Mouse (Mus musculus): ENCODE results near the gene Wfdc12. TPM values are rescaled to one million over a fixed set of nuclear protein-coding genes. Genes with fewer than 3 reads are reported as not detected.

Gene Wfdc12
- polyA plus RNA-seq, 1 experiment from 2014 or later: not detected

DNA sequence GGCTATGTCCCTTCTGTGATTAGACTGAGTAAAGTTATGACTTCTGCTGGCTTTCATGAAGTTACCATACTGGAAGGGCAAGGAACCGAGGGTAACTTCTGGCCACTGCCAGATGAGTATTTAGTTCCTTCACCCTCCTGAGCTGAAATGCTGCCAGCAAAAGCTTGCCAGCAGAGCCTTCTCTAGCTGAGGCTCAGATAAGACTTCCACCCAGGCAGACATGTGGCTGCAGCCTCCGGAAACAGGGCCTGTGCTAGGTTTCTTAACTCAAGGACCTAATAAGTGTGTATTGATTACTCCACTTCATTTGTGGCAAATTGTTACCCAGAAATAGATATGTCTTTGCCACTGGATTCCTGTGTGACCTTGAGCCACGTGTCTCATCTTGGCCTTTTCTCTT is 17.0 kb downstream of the Wfdc12 start:
- Histone ChIP-seq H3K27me3 (peaks cover 45% of the 10 kb centered on the region), H3K4me2 (replicated peaks) (no peak overlapping the region), H3K27ac (replicated peaks) (no peak overlapping the region), H3K9ac (replicated peaks) (no peak overlapping the region), H3K4me3 (no peak overlapping the region), H3K9me3 (no peaks in the 10 kb centered on the region), H3K4me1 (peaks cover 14% of the 10 kb centered on the region), H3K36me3 (no peaks in the 10 kb centered on the region)
- no peak for ATAC-seq (replicated peaks)
- 66% methylated on average over 3 of the region's 3 CpGs for WGBS

GRCm38 (mm10) chr2:164170902-164171301 is 19.5 kb downstream of the Wfdc12 start, which contains the start of gene Kcns1:
TSS of gene Kcns1 (minus strand) at chr2:164171113.
- no peaks in the 10 kb centered on the region for H3K9me3 ChIP-seq
- ATAC-seq (replicated peaks): no peak
- H3K4me2 ChIP-seq (replicated peaks): peak within 1 kb of the TSS; percentile 51
- peaks cover 70% of the 10 kb centered on the region for H3K27me3 ChIP-seq
- H3K4me3 ChIP-seq: peak within 1 kb of the TSS; percentile 34
- no peaks in the 10 kb centered on the region for H3K36me3 ChIP-seq
- no peak within 1 kb of the TSS for H3K27ac ChIP-seq (replicated peaks)
- peak within 1 kb of the TSS; percentile 21 for H3K9ac ChIP-seq (replicated peaks)
- under 1% methylated on average over 27 of the region's 29 CpGs for WGBS
- H3K4me1 ChIP-seq: peaks cover 23% of the 10 kb centered on the region

DNA sequence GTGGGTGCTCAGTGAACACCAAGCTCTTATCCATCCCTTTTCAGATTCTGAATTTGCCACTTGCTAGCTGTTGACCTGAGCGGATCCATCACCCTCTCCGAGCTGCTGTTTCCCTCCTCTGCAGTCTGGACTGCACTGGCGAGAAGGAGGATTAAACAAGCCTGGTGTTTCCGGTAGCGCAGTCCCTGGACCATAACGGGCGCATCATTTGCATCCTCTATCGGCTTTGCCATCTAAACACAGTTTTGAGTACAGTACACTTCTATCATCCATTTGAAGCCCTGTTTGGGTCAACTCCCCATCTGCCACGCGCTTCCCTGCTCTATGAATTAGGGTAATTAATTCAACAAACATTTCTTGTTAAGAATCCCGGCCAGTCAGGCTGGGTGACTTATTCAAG is 20.1 kb downstream of the Wfdc12 start:
- H3K27me3 ChIP-seq: peaks cover 72% of the 10 kb centered on the region
- H3K36me3 ChIP-seq: no peaks in the 10 kb centered on the region
- H3K4me1 ChIP-seq: peaks cover 23% of the 10 kb centered on the region
- no peak for ATAC-seq (replicated peaks)
- WGBS: 3% methylated on average over 11 of the region's 11 CpGs
- no peak overlapping the region for H3K9ac ChIP-seq (replicated peaks)
- no peak overlapping the region for H3K4me3 ChIP-seq
- no peak overlapping the region for H3K27ac ChIP-seq (replicated peaks)
- H3K9me3 ChIP-seq: no peaks in the 10 kb centered on the region
- H3K4me2 ChIP-seq (replicated peaks): peak overlapping the region; percentile 51

DNA sequence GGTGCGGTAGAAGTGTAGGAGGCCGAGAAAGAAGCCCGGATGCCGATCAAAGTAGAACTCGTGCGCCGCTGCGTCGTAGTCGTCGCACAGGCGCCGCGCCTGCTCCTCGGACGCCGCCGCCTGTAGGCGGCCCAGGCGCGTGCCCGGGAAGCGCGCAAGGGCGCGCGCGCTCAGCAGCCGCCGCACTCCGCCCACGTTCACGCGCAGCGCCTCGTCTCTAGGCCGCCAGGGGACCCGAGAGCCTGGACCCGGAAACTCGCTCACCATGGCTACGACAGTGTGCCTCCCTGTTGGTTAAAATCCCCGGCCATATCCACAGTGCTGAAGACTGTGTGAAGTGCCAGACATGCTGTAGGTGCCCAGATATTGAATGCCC is 21.8 kb downstream of the Wfdc12 start:
- H3K9me3 ChIP-seq: no peaks in the 10 kb centered on the region
- H3K36me3 ChIP-seq: no peaks in the 10 kb centered on the region
- H3K4me1 ChIP-seq: peaks cover 23% of the 10 kb centered on the region
- H3K4me2 ChIP-seq (replicated peaks): peak overlapping the region; percentile 54
- H3K9ac ChIP-seq (replicated peaks): no peak overlapping the region; the same call in 1 of the 2 replicates
- peak; percentile 68 for ATAC-seq (replicated peaks)
- H3K27ac ChIP-seq (replicated peaks): no peak overlapping the region
- peak overlapping the region; percentile 43 for H3K4me3 ChIP-seq
- 9% methylated on average over 40 of the region's 42 CpGs for WGBS
- H3K27me3 ChIP-seq: peaks cover 72% of the 10 kb centered on the region

DNA sequence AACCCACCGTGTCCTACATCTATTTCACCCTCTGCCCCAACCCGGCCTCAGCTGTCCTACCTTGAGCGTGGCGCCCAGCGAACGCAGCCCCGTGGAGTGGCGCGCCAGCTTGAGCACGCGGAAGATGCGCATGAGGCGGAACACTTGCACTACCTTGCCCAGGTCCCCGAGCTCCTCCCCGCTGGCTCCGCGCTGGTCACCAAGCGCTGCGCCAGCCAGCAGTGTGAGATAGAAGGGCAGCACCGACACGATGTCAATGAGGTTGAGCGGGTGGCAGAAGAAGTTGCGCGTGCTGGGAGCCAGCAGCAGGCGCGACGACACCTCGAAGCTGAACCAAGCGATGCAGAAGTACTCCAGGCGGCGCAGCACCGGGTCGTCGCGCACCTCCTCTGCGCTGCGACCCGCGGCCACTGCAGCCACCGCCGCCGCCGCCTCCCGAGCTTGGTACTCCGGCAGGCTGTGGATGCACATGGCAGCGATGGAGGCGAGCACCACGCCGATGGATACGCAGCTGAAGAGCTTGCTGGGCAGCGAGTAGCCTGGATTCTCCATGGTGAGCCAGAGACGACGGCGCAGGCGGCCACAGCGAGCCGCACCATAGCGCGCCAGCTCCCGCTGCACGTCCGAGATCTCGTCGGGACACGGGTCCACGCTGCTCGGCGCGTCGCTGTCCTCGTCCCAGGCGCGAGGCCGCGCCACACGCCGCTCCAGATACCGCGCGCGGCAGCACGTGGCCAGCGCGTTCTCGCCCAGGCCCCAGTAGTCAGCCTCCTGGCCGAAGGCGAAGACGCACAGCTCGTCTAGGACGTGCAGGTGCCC is 22.4 kb downstream of the Wfdc12 start:
- WGBS: 14% methylated on average over 90 of the region's 90 CpGs
- peak overlapping the region; percentile 24; the same call in 1 of the 2 replicates for H3K9ac ChIP-seq (replicated peaks)
- H3K27ac ChIP-seq (replicated peaks): no peak overlapping the region
- H3K36me3 ChIP-seq: no peaks in the 10 kb centered on the region
- H3K4me1 ChIP-seq: peaks cover 23% of the 10 kb centered on the region
- peak overlapping the region; percentile 54 for H3K4me2 ChIP-seq (replicated peaks)
- peak overlapping the region; percentile 43 for H3K4me3 ChIP-seq
- no peaks in the 10 kb centered on the region for H3K9me3 ChIP-seq
- H3K27me3 ChIP-seq: peaks cover 66% of the 10 kb centered on the region
- ATAC-seq (replicated peaks): peak; percentile 60

GRCm38 (mm10) chr2:164164941-164165340 is 25.5 kb downstream of the Wfdc12 start:
- Histone ChIP-seq H3K4me1 (peaks cover 12% of the 10 kb centered on the region), H3K9ac (replicated peaks) (no peak overlapping the region), H3K4me3 (no peak overlapping the region), H3K27ac (replicated peaks) (no peak overlapping the region), H3K27me3 (peaks cover 42% of the 10 kb centered on the region), H3K4me2 (replicated peaks) (no peak overlapping the region), H3K36me3 (no peaks in the 10 kb centered on the region), H3K9me3 (no peaks in the 10 kb centered on the region)
- 91% methylated on average over 5 of the region's 5 CpGs for WGBS
- no peak for ATAC-seq (replicated peaks)

DNA sequence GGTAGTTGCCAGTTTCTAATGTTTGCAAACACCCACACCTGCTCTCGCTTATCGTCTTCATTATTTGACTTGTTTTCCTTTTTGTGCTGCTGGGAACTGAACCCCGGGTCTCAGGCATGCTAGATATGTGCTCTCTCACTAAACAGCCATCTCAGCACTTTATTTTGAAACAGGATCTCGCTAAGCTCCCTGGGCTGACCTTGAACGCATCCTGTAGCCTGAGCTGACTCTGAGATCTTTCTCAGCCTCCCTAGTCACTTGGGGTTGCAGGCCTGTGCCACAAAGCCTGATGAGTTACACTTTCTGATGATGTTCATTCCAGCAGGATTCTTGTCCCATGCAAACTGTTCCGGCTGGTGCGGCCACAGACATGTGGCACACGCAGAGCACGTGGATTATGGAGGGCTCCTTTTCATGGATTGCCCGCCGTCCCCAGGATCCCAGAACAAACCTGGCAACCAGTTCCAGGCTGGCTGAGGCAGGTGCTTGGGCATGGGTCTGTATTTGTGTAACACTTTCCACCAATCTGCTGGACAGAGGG is 28.8 kb downstream of the Wfdc12 start:
- peaks cover 8% of the 10 kb centered on the region for H3K27me3 ChIP-seq
- WGBS: 85% methylated on average over 11 of the region's 11 CpGs
- H3K4me3 ChIP-seq: no peak overlapping the region
- H3K9ac ChIP-seq (replicated peaks): no peak overlapping the region
- H3K4me2 ChIP-seq (replicated peaks): no peak overlapping the region
- H3K4me1 ChIP-seq: no peaks in the 10 kb centered on the region
- H3K27ac ChIP-seq (replicated peaks): no peak overlapping the region
- H3K36me3 ChIP-seq: no peaks in the 10 kb centered on the region
- ATAC-seq (replicated peaks): no peak
- no peaks in the 10 kb centered on the region for H3K9me3 ChIP-seq

DNA sequence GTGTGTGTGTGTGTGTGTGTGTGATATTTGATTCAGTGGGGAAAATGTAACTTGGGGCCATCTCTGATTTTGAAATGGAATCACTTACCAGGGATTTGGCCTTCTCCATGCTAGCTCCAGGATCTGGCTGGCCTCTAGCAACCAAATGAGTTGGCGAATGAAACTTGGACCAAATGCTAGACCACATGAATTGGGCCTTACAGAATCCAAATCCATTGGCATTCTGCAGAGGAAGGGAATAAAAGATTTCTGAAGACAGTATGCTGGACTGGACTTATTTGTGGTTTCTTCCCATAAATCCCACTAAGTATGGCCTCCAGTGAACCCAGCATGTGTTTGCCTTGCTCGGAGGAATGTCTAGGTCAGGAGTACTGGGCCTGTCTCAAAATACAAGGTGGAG is 31.6 kb downstream of the Wfdc12 start:
- Histone ChIP-seq H3K4me3 (no peak overlapping the region), H3K9me3 (no peaks in the 10 kb centered on the region), H3K27me3 (no peaks in the 10 kb centered on the region), H3K4me1 (no peaks in the 10 kb centered on the region), H3K9ac (replicated peaks) (no peak overlapping the region), H3K27ac (replicated peaks) (no peak overlapping the region), H3K4me2 (replicated peaks) (no peak overlapping the region), H3K36me3 (0 out of 2 replicates have a peak, but pooled peaks cover 3% of the 10 kb centered on the region)
- ATAC-seq (replicated peaks): no peak
- 98% methylated on average over 2 of the region's 2 CpGs for WGBS

GRCm38 (mm10) chr2:164156158-164156557 is 34.2 kb downstream of the Wfdc12 start:
- H3K4me1 ChIP-seq: no peaks in the 10 kb centered on the region
- no peak overlapping the region for H3K9ac ChIP-seq (replicated peaks)
- no peak for ATAC-seq (replicated peaks)
- WGBS: 84% methylated on average over 7 of the region's 7 CpGs
- H3K27ac ChIP-seq (replicated peaks): no peak overlapping the region
- H3K36me3 ChIP-seq: peaks cover 24% of the 10 kb centered on the region
- no peaks in the 10 kb centered on the region for H3K27me3 ChIP-seq
- no peak overlapping the region for H3K4me2 ChIP-seq (replicated peaks)
- H3K4me3 ChIP-seq: no peak overlapping the region
- H3K9me3 ChIP-seq: no peaks in the 10 kb centered on the region

- no peak overlapping the region for H3K4me2 ChIP-seq (replicated peaks)
- no peaks in the 10 kb centered on the region for H3K9me3 ChIP-seq
- 93% methylated on average over 10 of the region's 10 CpGs for WGBS
- H3K4me3 ChIP-seq: no peak overlapping the region
- H3K4me1 ChIP-seq: no peaks in the 10 kb centered on the region
- no peak overlapping the region for H3K27ac ChIP-seq (replicated peaks)
- no peak for ATAC-seq (replicated peaks)
- H3K27me3 ChIP-seq: no peaks in the 10 kb centered on the region
- peaks cover 24% of the 10 kb centered on the region for H3K36me3 ChIP-seq
- no peak overlapping the region for H3K9ac ChIP-seq (replicated peaks)
Observed at GRCm38 (mm10) chr2:164154007-164154406, 36.4 kb downstream of the Wfdc12 start.

DNA sequence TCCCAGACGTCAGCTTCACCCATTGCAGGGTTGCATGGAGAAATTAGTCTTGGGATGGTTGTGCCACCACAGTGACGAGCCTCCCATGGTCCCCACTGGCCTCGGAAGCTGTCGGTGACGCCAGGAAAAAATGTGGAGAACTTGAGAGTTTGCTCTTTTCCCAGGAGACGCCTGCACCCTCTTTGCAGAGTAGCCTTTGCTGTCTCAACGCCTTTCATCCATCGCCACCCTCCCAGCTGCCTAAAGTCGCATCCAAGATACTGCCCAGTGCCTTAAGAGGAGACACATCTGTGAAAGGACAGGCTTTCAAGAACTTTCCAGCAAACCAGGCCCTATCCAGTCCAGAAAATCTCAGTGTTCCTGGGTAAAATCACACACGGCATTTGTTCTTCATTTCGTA is 38.1 kb downstream of the Wfdc12 start:
- H3K9ac ChIP-seq (replicated peaks): no peak overlapping the region
- peaks cover 24% of the 10 kb centered on the region for H3K36me3 ChIP-seq
- WGBS: 95% methylated on average over 11 of the region's 11 CpGs
- ATAC-seq (replicated peaks): no peak
- no peaks in the 10 kb centered on the region for H3K9me3 ChIP-seq
- H3K27ac ChIP-seq (replicated peaks): no peak overlapping the region
- no peak overlapping the region for H3K4me2 ChIP-seq (replicated peaks)
- H3K4me1 ChIP-seq: no peaks in the 10 kb centered on the region
- no peaks in the 10 kb centered on the region for H3K27me3 ChIP-seq
- no peak overlapping the region for H3K4me3 ChIP-seq

GRCm38 (mm10) chr2:164150086-164150760 is 40.2 kb downstream of the Wfdc12 start:
- Histone ChIP-seq H3K27me3 (no peaks in the 10 kb centered on the region), H3K4me2 (replicated peaks) (no peak overlapping the region), H3K9me3 (no peaks in the 10 kb centered on the region), H3K9ac (replicated peaks) (no peak overlapping the region), H3K4me1 (no peaks in the 10 kb centered on the region), H3K36me3 (peaks cover 24% of the 10 kb centered on the region), H3K27ac (replicated peaks) (no peak overlapping the region), H3K4me3 (no peak overlapping the region)
- 54% methylated on average over 14 of the region's 14 CpGs for WGBS
- ATAC-seq (replicated peaks): no peak
